Mouse (Mus musculus): ENCODE results near the gene Cryba4.

DNA sequence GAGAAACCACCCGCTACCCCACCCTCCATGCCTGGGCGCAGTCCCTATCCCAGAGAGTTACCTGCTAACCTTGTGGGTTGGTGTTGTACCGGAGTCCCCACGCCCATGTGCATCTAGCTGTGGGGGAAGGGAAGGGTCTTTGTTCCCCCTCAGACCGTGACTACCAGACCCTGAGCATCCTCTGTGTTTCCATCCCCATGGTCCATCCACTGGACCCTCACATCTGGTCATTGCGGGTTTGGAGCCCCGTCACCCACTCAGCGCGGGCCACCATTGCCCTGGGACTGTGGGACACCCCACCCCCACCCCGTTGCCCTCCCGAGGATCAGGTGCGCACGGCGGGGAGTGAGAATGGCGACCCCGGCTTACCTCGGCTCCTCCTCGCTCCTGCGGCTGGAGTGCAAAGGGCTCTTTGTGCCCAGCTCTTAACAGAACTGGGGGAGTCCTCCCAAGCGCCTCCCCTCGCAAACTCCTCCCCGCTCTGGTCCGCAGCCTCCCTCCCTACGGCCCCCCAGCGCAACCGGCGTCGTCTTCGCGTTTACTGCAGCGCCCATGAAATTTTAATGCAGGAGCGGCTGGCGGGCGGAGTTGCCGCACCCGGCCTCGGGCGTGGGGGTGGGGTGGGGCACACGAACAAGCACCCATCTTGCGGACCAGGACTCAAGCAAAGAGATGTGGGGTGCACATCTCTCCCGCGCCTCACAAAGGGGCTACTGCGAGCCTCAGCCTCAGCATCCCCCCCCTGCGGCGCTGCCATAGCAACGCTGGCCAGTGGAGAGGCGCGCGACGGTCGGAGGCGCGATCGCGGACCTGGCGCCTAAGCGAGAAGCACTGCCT, 23.9 kb downstream of the Cryba4 start:
- TF ChIP-seq EP300 (IDR thresholded peaks at IDR 0.05) (no peak), CTCF (IDR thresholded peaks at IDR 0.05) (no peak)

Measured in lung, postnatal 0 days (tissue).